Mouse (Mus musculus): ENCODE measurements at regions not wholly inside any gene's neighbourhood (a gene's known extent, or its start where the extent isn't known, plus 50 kb on each side); places are given as distances from the start of the nearest gene placed in this dataset.

DNA sequence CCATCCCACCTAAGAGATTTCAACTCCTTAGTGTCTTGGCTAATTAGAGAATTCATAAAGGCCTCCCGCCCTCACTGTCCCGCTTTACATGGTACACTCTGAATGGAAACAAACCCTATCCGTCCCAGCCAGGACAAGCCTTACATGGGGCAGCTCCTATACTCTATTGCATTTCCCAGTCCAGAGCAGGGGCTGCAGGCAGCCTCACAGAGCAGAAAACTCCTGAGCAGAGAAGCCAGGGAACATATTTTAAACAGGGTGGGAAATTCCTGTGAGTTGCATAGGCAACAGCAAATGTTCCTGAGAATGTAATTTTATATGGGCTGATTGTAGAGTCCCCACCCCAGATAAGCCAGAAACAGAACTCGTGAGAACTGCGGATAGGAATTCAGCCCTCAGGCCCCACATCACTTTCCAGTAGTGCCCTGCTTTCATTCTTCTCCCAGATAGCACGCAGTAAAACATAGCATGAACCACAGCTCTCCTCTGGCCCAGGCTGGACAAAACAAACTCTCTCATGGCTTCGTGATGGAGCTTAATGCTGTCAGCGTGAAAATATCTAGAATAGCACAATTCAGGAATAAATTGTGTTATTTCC is 337.4 kb upstream of the Npvf start:
- no peak for TF ChIP-seq CTCF (IDR thresholded peaks at IDR 0.05; ENCODE audit: insufficient read depth, low read length)
- TF ChIP-seq POLR2A (IDR thresholded peaks at IDR 0.05; ENCODE audit: borderline replicate concordance, extremely low read depth, low read depth, low read length): no peak

Data from lung, adult 2 months (tissue).